Mouse (Mus musculus): Measurements from ENCODE around the gene Fam53a.
A peak's percentile ranks its signal among the peaks of the same experiment; 100 is the strongest.

Fam53a gene

DNA sequence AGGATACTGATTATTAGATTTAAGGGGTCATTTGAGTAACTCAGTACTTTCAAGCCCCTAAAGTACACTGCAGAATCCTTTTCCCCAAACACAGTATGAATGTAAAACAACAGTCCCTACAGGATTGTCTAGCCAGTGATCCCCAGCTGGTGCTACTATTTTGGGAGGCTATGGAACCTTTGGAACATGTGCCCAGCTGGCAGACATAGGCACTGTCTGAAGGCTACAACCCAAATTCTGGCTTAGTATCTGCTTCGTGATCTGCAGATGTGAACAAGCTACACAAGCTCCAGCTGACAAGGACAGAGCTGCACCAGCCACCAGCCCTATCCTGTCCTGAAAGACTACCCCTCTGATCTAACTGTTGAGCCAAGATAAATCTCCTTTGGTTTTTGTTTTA lies 3.1 kb upstream of the Fam53a start:
- no peak for DNase-seq (ENCODE audit: extremely low read depth, low read depth)

GRCm38 (mm10) chr5:33630615-33631014 lies 1.2 kb upstream of the Fam53a start:
- DNase-seq (ENCODE audit: extremely low read depth, low read depth) = peak; percentile 54

DNA sequence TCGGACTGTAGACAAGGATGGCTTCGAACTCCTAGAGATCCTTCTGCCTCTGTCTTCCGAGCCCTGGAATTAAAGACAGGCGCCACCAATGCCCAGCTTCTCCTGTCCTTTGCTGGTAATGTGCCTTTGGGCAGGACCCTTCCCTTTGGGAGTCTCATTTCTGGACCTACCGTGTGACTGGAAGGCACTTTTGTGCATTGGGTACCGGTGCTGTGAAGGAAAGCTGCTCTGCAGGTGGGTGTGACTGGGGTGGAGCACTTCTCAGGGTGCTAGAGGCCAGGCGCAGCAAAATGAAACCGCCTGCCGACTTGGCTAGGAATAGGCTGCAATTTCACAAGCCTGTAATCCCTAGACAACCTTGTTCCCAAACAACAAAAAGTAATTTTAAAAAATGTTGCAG lies 626 bp upstream of the Fam53a start:
- DNase-seq (ENCODE audit: extremely low read depth, low read depth) = peak; percentile 46

GRCm38 (mm10) chr5:33628820-33629300 lies 575 bp downstream of the Fam53a start:
- peak; percentile 71 for DNase-seq (ENCODE audit: extremely low read depth, low read depth)

DNA sequence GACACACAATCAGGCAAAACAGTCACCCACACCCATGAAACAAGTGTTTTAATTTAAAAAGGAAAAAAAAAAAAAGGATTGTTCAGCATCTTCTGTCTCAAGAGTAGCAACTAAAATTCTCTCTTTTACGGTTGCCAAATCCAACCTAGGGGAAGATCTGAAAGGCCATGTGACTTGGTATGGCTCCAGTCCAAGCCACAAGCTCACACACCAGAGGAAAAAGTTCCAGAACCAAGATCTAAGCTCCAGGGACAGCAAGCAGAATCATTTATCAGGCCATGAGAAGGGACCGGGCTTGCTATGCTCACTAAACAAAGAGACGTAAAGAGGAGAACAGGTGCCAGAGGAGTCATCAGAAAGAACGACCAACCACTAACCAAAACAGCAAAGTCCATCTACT lies 1.5 kb downstream of the Fam53a start:
- DNase-seq (ENCODE audit: extremely low read depth, low read depth) = peak; percentile 63

DNA sequence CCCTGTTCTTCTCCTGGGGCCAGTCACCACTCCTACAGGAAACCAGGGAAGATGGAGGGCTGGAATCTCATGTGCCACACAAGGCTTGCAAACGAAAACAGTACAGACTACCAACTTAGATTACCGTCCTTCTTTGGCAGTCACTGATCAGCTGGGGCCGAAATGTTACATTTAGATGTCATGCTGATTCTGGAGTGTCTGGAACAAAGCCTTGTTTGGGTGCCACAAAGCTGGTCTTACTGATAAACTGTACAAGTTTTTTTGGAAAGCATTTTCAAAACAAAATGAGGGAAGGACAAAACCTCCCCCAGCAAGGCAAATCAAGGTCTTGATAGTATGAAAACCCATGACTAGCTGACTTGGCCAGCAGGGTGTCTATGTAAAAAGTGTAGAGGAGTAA lies 5.7 kb downstream of the Fam53a start:
- no peak for DNase-seq (ENCODE audit: extremely low read depth, low read depth)

GRCm38 (mm10) chr5:33622671-33623070 lies 6.8 kb downstream of the Fam53a start:
- DNase-seq (ENCODE audit: extremely low read depth, low read depth) = no peak

DNA sequence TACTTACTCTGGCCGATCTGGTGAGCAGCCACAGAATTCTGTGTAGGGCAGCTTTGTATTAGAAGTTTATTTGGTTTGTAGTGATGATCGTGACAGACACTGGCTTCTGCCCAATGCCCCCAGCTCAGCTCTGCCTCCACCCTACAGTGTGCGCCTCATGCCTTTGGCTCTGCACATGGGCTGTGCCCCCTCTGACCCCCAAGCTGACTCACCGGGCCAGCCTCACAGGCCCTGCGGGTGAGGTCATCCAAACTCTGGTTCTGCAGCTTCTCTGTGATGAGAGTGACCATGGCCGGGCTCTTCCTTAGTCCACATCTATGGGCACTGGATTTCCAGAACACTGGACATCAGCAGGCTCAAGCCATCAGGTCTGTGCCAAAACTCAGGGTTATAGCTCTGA lies 15.0 kb downstream of the Fam53a start:
- no peak for DNase-seq (ENCODE audit: extremely low read depth, low read depth)

GRCm38 (mm10) chr5:33611795-33612194 lies 17.6 kb downstream of the Fam53a start:
- DNase-seq (ENCODE audit: extremely low read depth, low read depth) = no peak

DNA sequence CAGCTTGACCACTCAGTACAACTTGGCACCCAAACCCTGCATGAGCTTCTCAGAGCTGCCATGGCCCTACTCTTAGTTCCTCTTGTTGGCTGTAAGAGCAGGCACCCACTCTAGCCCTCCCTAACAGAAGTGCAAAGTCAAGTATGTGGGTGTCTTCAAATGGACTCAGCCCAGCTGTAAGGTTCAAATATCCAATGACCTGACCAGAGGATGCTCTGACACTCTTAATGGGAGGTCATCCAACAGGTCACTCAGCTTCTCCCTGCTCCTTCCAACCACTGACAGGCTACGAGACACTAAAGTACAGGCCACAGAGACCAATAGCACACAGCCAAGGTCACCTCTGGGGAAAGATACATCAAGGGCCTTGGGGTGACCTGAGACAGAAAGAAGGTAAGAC lies 20.2 kb downstream of the Fam53a start:
- DNase-seq (ENCODE audit: extremely low read depth, low read depth) = no peak

GRCm38 (mm10) chr5:33607434-33607833 lies 22.0 kb downstream of the Fam53a start:
- no peak for DNase-seq (ENCODE audit: extremely low read depth, low read depth)

GRCm38 (mm10) chr5:33606631-33607030 lies 22.8 kb downstream of the Fam53a start:
- no peak for DNase-seq (ENCODE audit: extremely low read depth, low read depth)

DNA sequence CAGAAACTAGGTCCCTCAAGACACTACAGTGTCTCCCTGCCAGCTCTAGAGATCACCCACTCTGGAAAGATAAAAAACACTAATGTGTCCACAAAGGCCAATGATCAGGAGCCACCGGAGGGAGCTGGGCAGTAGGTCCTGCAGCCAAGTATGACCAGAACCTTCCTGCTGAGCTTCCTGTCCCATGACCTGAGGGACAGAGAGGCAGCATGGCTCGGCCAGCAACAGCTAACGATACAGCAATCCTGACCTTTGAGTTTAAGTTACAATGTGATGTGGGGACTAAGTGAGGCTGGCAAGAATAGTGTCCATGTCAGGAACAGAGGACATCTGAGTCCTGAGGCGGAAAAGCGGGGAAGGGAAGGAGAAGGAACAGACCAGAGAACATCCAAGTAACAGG lies 24.1 kb downstream of the Fam53a start:
- no peak for DNase-seq (ENCODE audit: extremely low read depth, low read depth)

DNA sequence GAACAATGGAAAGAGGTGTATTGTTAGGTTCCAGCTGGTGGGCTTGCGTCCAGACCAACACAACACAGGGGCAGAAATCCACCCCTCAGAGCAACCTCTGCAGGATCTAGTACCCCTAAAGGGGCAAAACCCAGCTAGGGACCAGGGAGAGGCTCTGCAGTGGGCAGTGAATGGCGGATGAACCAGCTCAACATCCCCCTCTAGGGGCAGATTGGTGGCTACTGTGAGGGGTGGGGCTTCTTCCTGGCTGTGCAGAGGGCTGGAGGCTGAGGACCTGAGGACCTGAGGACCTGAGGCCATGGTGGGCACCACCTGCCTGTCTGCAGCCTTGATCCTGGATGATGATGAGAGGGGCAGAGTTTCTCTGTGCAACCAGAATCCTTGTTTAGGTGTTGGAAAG lies 35.8 kb downstream of the Fam53a start:
- peak; percentile 18 for DNase-seq (ENCODE audit: extremely low read depth, low read depth)

DNA sequence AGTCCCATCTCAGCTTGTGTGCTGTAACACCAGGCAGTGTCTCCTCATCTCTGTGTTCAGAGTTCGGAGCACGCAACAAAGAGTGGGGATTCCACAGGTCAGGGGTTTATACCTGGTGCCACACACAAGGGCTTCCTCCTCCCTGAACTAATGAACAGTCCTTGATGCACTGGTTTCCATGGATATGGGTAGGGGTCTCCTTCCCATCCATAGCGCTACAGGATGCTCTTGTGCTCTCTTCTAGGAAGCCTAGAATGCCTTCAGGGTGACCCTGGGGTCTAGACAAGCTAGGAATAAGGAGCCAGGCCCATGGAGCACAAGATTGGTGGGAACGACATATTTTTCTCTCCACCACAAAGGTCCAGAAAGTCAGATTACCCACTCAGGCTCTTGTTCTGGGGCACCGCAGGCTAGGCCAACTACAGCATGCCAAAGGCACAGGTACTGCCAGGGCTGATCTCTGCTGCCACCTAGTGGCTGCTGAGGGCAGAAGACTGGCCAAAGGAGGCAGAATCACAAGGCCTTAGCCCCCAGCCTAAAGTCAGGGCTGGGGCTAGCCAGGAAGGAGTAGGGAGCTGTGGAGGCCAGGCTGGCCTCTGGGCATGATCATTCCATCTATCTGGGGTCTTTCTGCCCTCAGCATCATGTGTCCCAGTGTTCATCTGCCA lies 40.1 kb downstream of the Fam53a start:
- peak; percentile 60 for DNase-seq (ENCODE audit: extremely low read depth, low read depth)

- DNase-seq (ENCODE audit: extremely low read depth, low read depth) = no peak
Observed at GRCm38 (mm10) chr5:33588066-33588465, 41.4 kb downstream of the Fam53a start.

GRCm38 (mm10) chr5:33587498-33588058 lies 41.9 kb downstream of the Fam53a start:
- no peak for DNase-seq (ENCODE audit: extremely low read depth, low read depth)

- DNase-seq (ENCODE audit: extremely low read depth, low read depth) = no peak
Observed at GRCm38 (mm10) chr5:33580336-33580735, 49.1 kb downstream of the Fam53a start.

DNA sequence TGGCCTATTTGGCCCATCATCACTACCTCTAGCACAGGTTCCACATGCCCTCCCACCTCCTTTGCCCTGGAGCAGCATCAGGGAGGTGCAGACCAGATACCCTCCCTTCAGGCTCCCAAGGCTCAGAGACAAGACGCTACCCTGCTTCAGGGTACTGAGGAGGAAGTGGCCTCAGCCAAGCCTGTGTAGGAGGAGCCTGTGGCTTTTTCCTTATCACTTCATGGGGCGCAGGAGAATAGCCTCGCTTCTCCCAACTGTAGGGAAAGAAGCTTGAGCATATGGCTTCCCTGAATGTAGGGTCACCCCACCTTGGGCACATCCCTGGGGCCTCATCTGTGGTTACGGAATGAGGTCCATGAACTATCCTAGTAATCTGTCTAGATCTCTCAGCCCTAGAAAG lies 55.2 kb downstream of the Fam53a start:
- peak; percentile 80 for DNase-seq (ENCODE audit: extremely low read depth, low read depth)

GRCm38 (mm10) chr5:33565886-33566285 lies 63.5 kb downstream of the Fam53a start:
- DNase-seq (ENCODE audit: extremely low read depth, low read depth) = no peak

DNA sequence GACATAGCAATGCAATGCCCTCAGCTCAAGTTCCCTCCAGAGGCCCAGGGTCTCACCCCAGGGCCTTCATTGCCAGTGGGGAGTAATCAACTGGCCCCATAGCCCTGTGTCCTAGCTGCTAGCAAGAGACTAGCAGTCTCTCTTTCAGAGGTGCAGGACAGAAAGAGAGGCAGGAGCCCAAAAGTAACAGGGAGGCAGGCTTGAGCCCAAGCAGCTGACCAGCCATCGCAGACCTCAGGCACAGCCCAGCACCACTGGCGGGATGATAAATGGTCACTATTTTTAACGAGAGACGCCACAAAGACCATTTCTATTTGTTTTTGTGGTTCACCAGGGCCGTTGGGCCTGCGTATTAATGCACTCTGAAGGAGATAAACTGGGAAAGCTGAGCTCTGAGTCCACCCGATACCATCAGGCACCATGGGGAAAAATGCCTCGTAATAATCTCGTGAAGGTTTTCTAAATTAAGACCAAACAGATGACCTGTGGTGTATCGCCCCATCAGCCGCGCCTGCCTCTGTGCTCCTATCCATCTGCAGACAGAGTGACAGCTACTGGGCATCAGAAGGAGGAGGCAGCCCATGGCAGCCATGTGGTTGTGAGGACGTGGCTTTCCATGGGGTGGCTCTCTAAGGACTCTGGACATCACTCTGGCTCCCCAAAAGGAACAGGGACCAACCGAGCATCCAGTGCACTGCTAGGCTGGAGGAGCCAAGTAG lies 73.0 kb downstream of the Fam53a start:
- no peak for DNase-seq (ENCODE audit: extremely low read depth, low read depth)

Measured in MEL-GATA-1-ER (cell line).